Mouse (Mus musculus): Measurements from ENCODE around the gene Psrc1. TPM values are rescaled to one million over a fixed set of nuclear protein-coding genes. Genes with fewer than 3 reads are reported as not detected.

Psrc1 gene
- total RNA-seq, 2 experiments from 2014 or later = not detected

GRCm38 (mm10) chr3:108413634-108414360 lies 30.2 kb downstream of the Psrc1 start:
- DNase-seq = peak; percentile 26
- no peak for TF ChIP-seq CTCF (IDR thresholded peaks at IDR 0.05)
- Histone ChIP-seq H3K4me3 (no peak overlapping the region), H3K27ac (no peak overlapping the region)
- intact Hi-C loops (cut with DNase I) = no loop called here

- intact Hi-C loops (cut with DNase I) = no loop called here
- Histone ChIP-seq H3K27ac (peak within 1 kb of the TSS; percentile 70), H3K4me3 (peak within 1 kb of the TSS; percentile 88)
- TF ChIP-seq CTCF (IDR thresholded peaks at IDR 0.05) = no peak
- peak; percentile 60 for DNase-seq
These were observed 31.5 kb downstream of the Psrc1 start, which contains the start of gene Celsr2 for GRCm38 (mm10) chr3:108414857-108415830. Gene Celsr2 (minus strand): TSS chr3:108415552.

GRCm38 (mm10) chr3:108415831-108416223 lies 32.2 kb downstream of the Psrc1 start:
- TF ChIP-seq CTCF (IDR thresholded peaks at IDR 0.05) = no peak; the same call in 1 of the 2 replicates
- DNase-seq = peak; percentile 85
- H3K4me3 ChIP-seq = peak overlapping the region; percentile 88
- H3K27ac ChIP-seq = peak overlapping the region; percentile 70
- intact Hi-C loops (cut with DNase I) = no loop called here

- Histone ChIP-seq H3K27ac (no peak overlapping the region), H3K4me3 (no peak overlapping the region)
- no peak for TF ChIP-seq CTCF (IDR thresholded peaks at IDR 0.05)
- intact Hi-C loops (cut with DNase I) = no loop called here
- DNase-seq = no peak
These were observed 39.4 kb downstream of the Psrc1 start for GRCm38 (mm10) chr3:108423006-108423405.

- TF ChIP-seq CTCF (IDR thresholded peaks at IDR 0.05) = no peak
- intact Hi-C loops (cut with DNase I) = no loop called here
- H3K4me3 ChIP-seq = no peak overlapping the region
- H3K27ac ChIP-seq = no peak overlapping the region
- peak; percentile 52 for DNase-seq
These were observed 40.5 kb downstream of the Psrc1 start for GRCm38 (mm10) chr3:108423844-108424801.

- no peak overlapping the region for H3K27ac ChIP-seq
- TF ChIP-seq CTCF (IDR thresholded peaks at IDR 0.05) = no peak
- H3K4me3 ChIP-seq = no peak overlapping the region
- DNase-seq = no peak
- intact Hi-C loops (cut with DNase I) = no loop called here
These were observed 41.4 kb downstream of the Psrc1 start for GRCm38 (mm10) chr3:108424944-108425623.

GRCm38 (mm10) chr3:108425624-108426018 lies 42.0 kb downstream of the Psrc1 start:
- no peak overlapping the region for H3K4me3 ChIP-seq
- H3K27ac ChIP-seq = no peak overlapping the region
- DNase-seq = no peak
- no peak for TF ChIP-seq CTCF (IDR thresholded peaks at IDR 0.05)
- intact Hi-C loops (cut with DNase I) = no loop called here

- intact Hi-C loops (cut with DNase I) = no loop called here
- no peak overlapping the region for H3K4me3 ChIP-seq
- no peak overlapping the region for H3K27ac ChIP-seq
- no peak for TF ChIP-seq CTCF (IDR thresholded peaks at IDR 0.05)
- no peak for DNase-seq
These were observed 49.0 kb downstream of the Psrc1 start for GRCm38 (mm10) chr3:108432542-108433187.

GRCm38 (mm10) chr3:108433188-108433880 lies 49.7 kb downstream of the Psrc1 start:
- Histone ChIP-seq H3K4me3 (no peak overlapping the region), H3K27ac (no peak overlapping the region)
- no peak for TF ChIP-seq CTCF (IDR thresholded peaks at IDR 0.05)
- intact Hi-C loops (cut with DNase I) = no loop called here
- DNase-seq = no peak

- no peak overlapping the region for H3K4me3 ChIP-seq
- H3K27ac ChIP-seq = no peak overlapping the region
- no peak for TF ChIP-seq CTCF (IDR thresholded peaks at IDR 0.05)
- intact Hi-C loops (cut with DNase I) = no loop called here
- DNase-seq = no peak
These were observed 50.3 kb downstream of the Psrc1 start for GRCm38 (mm10) chr3:108433881-108434495.

Data from gastrocnemius, adult 2 months (tissue).